Mouse (Mus musculus): ENCODE measurements around the gene Hsf3. TPM values are rescaled to one million over a fixed set of nuclear protein-coding genes. Genes with fewer than 3 reads are reported as not detected.

The Hsf3 gene
- polyA plus RNA-seq, 1 experiment from 2014 or later, result 0.24 TPM

GRCm38 (mm10) chrX:96329764-96330163, 126.3 kb downstream of the Hsf3 start:
- no peaks in the 10 kb centered on the region for H3K36me3 ChIP-seq (ENCODE audit: control insufficient read depth, insufficient read depth, low read length)
- no peak overlapping the region for H3K9ac ChIP-seq (ENCODE audit: low read length)
- no peak overlapping the region for H3K4me2 ChIP-seq (ENCODE audit: low read depth, severe bottlenecking)
- H3K27ac ChIP-seq (replicated peaks; ENCODE audit: low read depth, low read length), result no peak overlapping the region
- H3K27me3 ChIP-seq (ENCODE audit: control insufficient read depth, insufficient read depth, low read length), result no peaks in the 10 kb centered on the region
- ATAC-seq (ENCODE audit: insufficient number of reproducible peaks, low FRiP score, low TSS enrichment, low read depth) (no peak), DNase-seq (ENCODE audit: low spot score) (no peak)
- H3K4me3 ChIP-seq (ENCODE audit: low read depth, low read length), result no peak overlapping the region
- no peaks in the 10 kb centered on the region for H3K4me1 ChIP-seq (ENCODE audit: control insufficient read depth, insufficient read depth, low read length)
- no peaks in the 10 kb centered on the region for H3K9me3 ChIP-seq (ENCODE audit: control insufficient read depth, low read length)
- WGBS, result 57% methylated on average over 4 of the region's 4 CpGs

- Histone ChIP-seq H3K9ac (ENCODE audit: low read length) (no peak within 1 kb of the TSS), H3K36me3 (ENCODE audit: control insufficient read depth, insufficient read depth, low read length) (no peaks in the 10 kb centered on the region), H3K27ac (replicated peaks; ENCODE audit: low read depth, low read length) (no peak within 1 kb of the TSS), H3K4me1 (ENCODE audit: control insufficient read depth, insufficient read depth, low read length) (no peaks in the 10 kb centered on the region), H3K27me3 (ENCODE audit: control insufficient read depth, insufficient read depth, low read length) (no peaks in the 10 kb centered on the region), H3K4me3 (ENCODE audit: low read depth, low read length) (no peak within 1 kb of the TSS), H3K9me3 (ENCODE audit: control insufficient read depth, low read length) (no peaks in the 10 kb centered on the region), H3K4me2 (ENCODE audit: low read depth, severe bottlenecking) (no peak within 1 kb of the TSS)
- ATAC-seq (ENCODE audit: insufficient number of reproducible peaks, low FRiP score, low TSS enrichment, low read depth) (no peak), DNase-seq (ENCODE audit: low spot score) (no peak)
- WGBS, result 94% methylated on average over 3 of the region's 3 CpGs
Observed at GRCm38 (mm10) chrX:96293338-96293737, 162.8 kb downstream of the Hsf3 start, which contains the start of gene Vsig4. Vsig4 (minus strand) TSS chrX:96293438.

GRCm38 (mm10) chrX:96256509-96256908, 199.6 kb downstream of the Hsf3 start:
- no peaks in the 10 kb centered on the region for H3K9me3 ChIP-seq (ENCODE audit: control insufficient read depth, low read length)
- H3K9ac ChIP-seq (ENCODE audit: low read length), result no peak overlapping the region
- no peak overlapping the region for H3K4me2 ChIP-seq (ENCODE audit: low read depth, severe bottlenecking)
- no peak for ATAC-seq (ENCODE audit: insufficient number of reproducible peaks, low FRiP score, low TSS enrichment, low read depth)
- H3K36me3 ChIP-seq (ENCODE audit: control insufficient read depth, insufficient read depth, low read length), result no peaks in the 10 kb centered on the region
- no peaks in the 10 kb centered on the region for H3K4me1 ChIP-seq (ENCODE audit: control insufficient read depth, insufficient read depth, low read length)
- H3K4me3 ChIP-seq (ENCODE audit: low read depth, low read length), result no peak overlapping the region
- H3K27me3 ChIP-seq (ENCODE audit: control insufficient read depth, insufficient read depth, low read length), result no peaks in the 10 kb centered on the region
- DNase-seq (ENCODE audit: low spot score), result no peak
- no peak overlapping the region for H3K27ac ChIP-seq (replicated peaks; ENCODE audit: low read depth, low read length)

Other genes with a start within 250 kb of the Hsf3 start
- not detected in 2 replicates for gene Vsig4, start 162.9 kb downstream of the Hsf3 start, polyA plus RNA-seq (2014; fragmentation: Nextera tagmentation; extraction: Ambion mirVana)
- gene Heph, start 935 bp downstream of the Hsf3 start, polyA plus RNA-seq (2014; fragmentation: Nextera tagmentation; extraction: Ambion mirVana), result 28.3 and 31.0 TPM in 2 replicates